Mouse (Mus musculus) stomach, embryonic 15.5 days (tissue): ENCODE results near the gene Ckap4. TPM values are rescaled to one million over a fixed set of nuclear protein-coding genes. Genes with fewer than 3 reads are reported as not detected.
A peak's percentile ranks its signal among the peaks of the same experiment; 100 is the strongest.

ENCODE experiments used
- ATAC-seq: fragments of 200-750 bp; cut with Nextera tagmentation; 2 replicates; pipeline ENCODE4 v1.8.0; 2017; ENCODE audit warnings: low read depth, moderate number of reproducible peaks, moderate TSS enrichment; ENCODE audit not compliant: insufficient read depth, low FRiP score
- H3K27ac ChIP-seq: fragments of 300-500 bp; sonication (generic); 2 replicates; pipeline ENCODE4 v1.5.1; 2015; ENCODE audit warnings: mild to moderate bottlenecking, inconsistent platforms
- H3K27me3 ChIP-seq: fragments of 300-500 bp; sonication (generic); replicated peaks from 2 replicates; pipeline ENCODE4 v1.6.1; 2015; ENCODE audit warnings: inconsistent platforms
- H3K36me3 ChIP-seq: fragments of 300-500 bp; sonication (generic); 2 replicates; pipeline ENCODE4 v1.6.1; 2015; ENCODE audit warnings: inconsistent platforms
- H3K4me1 ChIP-seq: fragments of 300-500 bp; sonication (generic); 2 replicates; pipeline ENCODE4 v1.6.1; 2015; ENCODE audit warnings: inconsistent platforms
- H3K4me2 ChIP-seq: fragments of 300-500 bp; sonication (generic); 2 replicates; pipeline ENCODE4 v1.6.1; 2015; ENCODE audit warnings: mild to moderate bottlenecking, inconsistent platforms
- H3K4me3 ChIP-seq: fragments of 300-500 bp; sonication (generic); replicated peaks from 2 replicates; pipeline ENCODE4 v1.5.1; 2015; ENCODE audit warnings: inconsistent platforms
- H3K9ac ChIP-seq: fragments of 300-500 bp; sonication (generic); 2 replicates; pipeline ENCODE4 v1.6.1; 2015; ENCODE audit warnings: inconsistent platforms
- H3K9me3 ChIP-seq: fragments of 300-500 bp; sonication (generic); 2 replicates; pipeline ENCODE4 v1.6.1; 2016; ENCODE audit warnings: inconsistent platforms
- whole genome bisulfite sequencing: fragments of 180-500 bp; shearing (Covaris S2); methylation state at CpG from one replicate; pipeline ENCODE4 v1.1.7; 2015; 5-methylcytosine and 5-hydroxymethylcytosine counted together
- polyA plus RNA-seq: library from polyadenylated mRNA; unstranded; fragments of >200 nt; fragmentation: Nextera tagmentation; extraction: Ambion mirVana; gene quantifications from 2 replicates; pipeline ENCODE4 v1.2.1, GENCODE M21; 2015

Gene Ckap4
- 81.8 and 89.3 TPM in 2 replicates for polyA plus RNA-seq

DNA sequence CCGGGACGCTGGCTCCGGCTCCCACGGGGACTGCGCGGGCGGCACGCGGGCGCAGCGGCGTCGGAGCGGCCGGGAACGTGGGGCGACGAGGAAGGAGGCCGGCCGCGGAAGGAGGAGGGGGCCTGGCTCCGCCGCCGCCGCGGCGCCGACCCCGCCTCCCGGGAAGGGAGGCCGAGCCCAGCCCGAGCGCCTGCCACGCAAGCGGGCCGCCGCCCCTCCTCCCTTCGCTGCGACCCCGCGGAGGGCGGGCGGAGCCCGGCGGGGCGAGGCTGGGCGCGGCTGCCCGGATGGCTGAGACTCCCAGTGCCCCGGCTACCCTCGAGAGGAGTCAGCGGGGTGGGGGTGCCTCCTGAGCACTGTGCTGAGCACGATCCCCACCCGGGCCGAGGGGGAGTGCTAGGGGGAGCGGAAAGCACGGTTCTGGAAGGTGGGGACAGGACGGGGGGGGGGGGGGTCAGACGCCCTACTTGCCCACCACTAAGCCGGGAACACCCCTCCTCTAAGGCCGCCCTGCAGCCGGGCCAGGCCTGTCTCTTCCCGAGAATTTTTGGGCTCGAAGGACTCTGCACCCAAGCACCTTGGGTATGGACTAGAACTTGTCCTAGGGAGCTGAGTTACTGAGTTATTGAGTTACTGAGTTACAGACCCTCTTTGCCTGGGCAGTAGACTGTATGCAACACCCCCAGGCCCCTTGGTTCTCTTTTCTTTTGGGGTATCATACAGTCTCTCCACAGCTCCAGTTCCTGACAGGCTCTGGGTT lies at the start of gene Ckap4:
TSS of gene Ckap4 (minus strand) at position 151 of the 760 bp plus-strand sequence.
- H3K27ac ChIP-seq, result peak within 1 kb of the TSS; percentile 90
- under 1% methylated on average over 16 of the region's 64 CpGs for WGBS
- peak within 1 kb of the TSS; percentile 90 for H3K4me3 ChIP-seq
- ATAC-seq, result peak; percentile 89
- H3K9ac ChIP-seq, result peak within 1 kb of the TSS; percentile 59
- H3K4me1 ChIP-seq, result peaks cover 28% of the 10 kb centered on the region
- no peaks in the 10 kb centered on the region for H3K9me3 ChIP-seq
- no peaks in the 10 kb centered on the region for H3K27me3 ChIP-seq
- H3K36me3 ChIP-seq, result no peaks in the 10 kb centered on the region
- peak within 1 kb of the TSS; percentile 55 for H3K4me2 ChIP-seq

DNA sequence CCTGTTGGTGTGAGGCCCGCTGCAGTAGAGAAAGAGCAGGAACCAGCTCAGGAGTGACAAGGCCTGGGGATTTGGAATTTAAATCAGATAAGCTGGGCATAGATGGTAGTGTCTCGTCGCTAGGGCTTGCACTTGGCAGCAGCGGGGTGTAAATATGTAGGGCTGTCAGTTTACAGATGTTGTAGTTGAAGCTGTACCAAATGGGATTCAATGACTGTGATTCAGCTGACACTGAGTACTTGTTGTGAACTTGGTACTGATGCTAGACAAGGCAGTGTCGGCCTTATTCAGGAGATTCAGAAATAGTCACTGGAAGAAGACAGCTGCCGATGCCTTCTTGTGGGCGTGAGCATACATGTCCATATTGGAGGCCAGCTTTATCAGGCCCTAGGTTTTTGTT lies 48.4 kb upstream of the Ckap4 start:
- H3K4me2 ChIP-seq, result no peak overlapping the region
- H3K4me3 ChIP-seq, result no peak overlapping the region
- no peak overlapping the region for H3K27ac ChIP-seq
- ATAC-seq, result no peak
- 0 out of 2 replicates have a peak, but pooled peaks cover 9% of the 10 kb centered on the region for H3K4me1 ChIP-seq
- no peak overlapping the region for H3K9ac ChIP-seq
- WGBS, result 78% methylated on average over 7 of the region's 7 CpGs
- H3K9me3 ChIP-seq, result no peaks in the 10 kb centered on the region
- H3K27me3 ChIP-seq, result no peaks in the 10 kb centered on the region
- no peaks in the 10 kb centered on the region for H3K36me3 ChIP-seq

DNA sequence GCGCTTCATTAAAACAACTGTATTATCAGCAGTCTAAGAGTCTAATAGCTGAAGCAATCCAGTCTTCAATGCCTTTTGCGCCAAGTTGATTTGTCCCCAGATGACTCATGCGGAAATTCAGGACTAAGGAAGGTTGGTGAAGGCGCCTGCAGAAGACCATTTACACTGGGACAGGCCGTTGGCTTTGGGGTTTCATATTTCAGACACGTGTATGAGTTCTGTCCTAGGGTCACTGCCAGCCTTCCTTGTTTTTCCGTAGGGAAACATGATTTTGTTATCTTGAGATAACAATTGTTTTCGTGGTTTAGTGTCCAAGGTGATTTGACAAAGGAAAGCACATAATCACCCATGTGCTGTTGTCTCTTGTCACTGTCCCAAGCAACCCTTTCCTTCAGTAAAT lies 47.3 kb upstream of the Ckap4 start:
- no peak overlapping the region for H3K9ac ChIP-seq
- H3K27me3 ChIP-seq, result no peaks in the 10 kb centered on the region
- no peak overlapping the region for H3K4me2 ChIP-seq
- ATAC-seq, result no peak
- H3K9me3 ChIP-seq, result no peaks in the 10 kb centered on the region
- H3K36me3 ChIP-seq, result no peaks in the 10 kb centered on the region
- H3K4me3 ChIP-seq, result no peak overlapping the region
- H3K27ac ChIP-seq, result no peak overlapping the region
- 0 out of 2 replicates have a peak, but pooled peaks cover 9% of the 10 kb centered on the region for H3K4me1 ChIP-seq
- 61% methylated on average over 8 of the region's 8 CpGs for WGBS

DNA sequence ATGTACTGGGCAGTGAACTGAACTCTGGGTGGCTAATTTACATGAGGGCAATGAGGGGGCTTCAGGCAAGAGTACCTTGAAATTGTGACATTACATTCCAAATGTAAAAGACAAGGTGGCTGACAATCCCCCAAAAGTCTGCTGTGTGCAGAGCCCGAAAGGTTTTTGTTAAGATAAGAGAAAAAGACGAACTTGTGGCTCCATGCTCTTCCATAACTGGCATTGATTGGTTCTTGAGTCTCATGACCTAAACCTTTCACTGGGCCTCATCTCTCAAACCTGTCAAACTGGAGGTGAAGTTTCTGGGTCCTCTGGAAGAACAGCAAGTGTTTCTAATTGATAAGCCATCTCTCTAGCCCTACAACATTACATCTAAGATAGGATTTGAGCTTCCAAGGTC lies 45.7 kb upstream of the Ckap4 start:
- no peak overlapping the region for H3K9ac ChIP-seq
- 0 out of 2 replicates have a peak, but pooled peaks cover 9% of the 10 kb centered on the region for H3K4me1 ChIP-seq
- H3K9me3 ChIP-seq, result no peaks in the 10 kb centered on the region
- H3K27ac ChIP-seq, result no peak overlapping the region
- ATAC-seq, result no peak
- H3K4me3 ChIP-seq, result no peak overlapping the region
- no peaks in the 10 kb centered on the region for H3K36me3 ChIP-seq
- 65% methylated on average over 2 of the region's 2 CpGs for WGBS
- no peak overlapping the region for H3K4me2 ChIP-seq
- no peaks in the 10 kb centered on the region for H3K27me3 ChIP-seq

DNA sequence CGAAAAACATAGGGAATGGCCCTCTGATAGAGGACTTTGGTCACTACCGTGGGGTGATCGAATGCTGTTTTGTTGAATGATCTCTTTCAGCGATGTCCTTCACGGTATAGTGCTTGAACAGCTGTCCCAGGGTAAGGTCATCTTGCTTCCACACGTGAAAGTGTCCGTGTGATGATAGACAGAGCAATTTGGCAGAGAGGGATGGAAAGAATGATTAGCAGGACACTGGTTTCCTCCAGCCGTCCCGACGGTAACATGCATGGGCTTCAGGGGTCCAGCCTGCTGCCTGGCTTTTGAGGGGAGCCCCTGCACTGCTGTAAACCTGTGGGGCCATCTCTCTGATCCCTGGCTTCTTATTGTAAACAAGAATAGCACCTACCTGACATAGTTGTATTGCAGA lies 44.9 kb upstream of the Ckap4 start:
- 80% methylated on average over 10 of the region's 10 CpGs for WGBS
- H3K4me3 ChIP-seq, result no peak overlapping the region

DNA sequence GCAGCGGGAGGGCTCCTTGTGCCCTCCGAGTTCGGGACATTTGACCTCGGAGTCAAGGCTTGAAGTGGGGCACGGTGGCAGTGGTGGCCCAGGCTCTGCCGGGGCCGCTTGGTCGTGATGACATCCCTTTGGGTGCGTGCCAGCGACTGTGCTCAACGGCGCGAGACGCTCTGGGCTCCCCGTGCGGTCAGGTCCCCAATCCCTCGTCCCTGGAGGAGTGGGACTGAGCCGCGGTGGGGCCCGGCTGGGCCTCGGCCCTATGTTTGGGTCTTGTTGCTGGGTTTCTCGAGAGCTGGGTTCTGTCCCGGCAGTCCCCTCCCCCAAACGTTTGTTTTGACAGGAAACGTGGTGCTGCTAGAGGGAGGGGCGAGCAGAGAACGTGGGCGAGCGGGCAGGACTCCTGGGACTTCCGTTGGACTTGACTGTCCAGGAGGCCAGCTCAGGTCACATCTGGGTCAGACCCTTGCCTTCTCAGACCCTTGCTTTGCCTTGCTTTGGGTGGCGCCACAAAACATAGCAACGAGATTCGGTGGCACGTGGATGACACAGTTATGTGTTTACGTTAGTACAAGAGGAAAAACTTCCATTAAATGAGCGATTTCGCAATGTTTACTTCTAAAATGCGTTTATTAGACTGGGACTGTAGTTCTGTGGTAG lies 43.3 kb upstream of the Ckap4 start:
- Histone ChIP-seq H3K36me3 (no peaks in the 10 kb centered on the region), H3K4me2 (peak overlapping the region; percentile 89), H3K4me3 (peak overlapping the region; percentile 91), H3K27me3 (no peaks in the 10 kb centered on the region), H3K4me1 (0 out of 2 replicates have a peak, but pooled peaks cover 9% of the 10 kb centered on the region), H3K27ac (peak overlapping the region; percentile 77; the same call in 1 of the 2 replicates), H3K9me3 (no peaks in the 10 kb centered on the region), H3K9ac (peak overlapping the region; percentile 56; the same call in 1 of the 2 replicates)
- WGBS, result under 1% methylated on average over 35 of the region's 38 CpGs
- peak; percentile 9; the same call in 1 of the 2 replicates for ATAC-seq

More for the DNA sequence above, 44.9 kb upstream of the Ckap4 start:
- no peak overlapping the region for H3K27ac ChIP-seq
- no peak overlapping the region for H3K9ac ChIP-seq
- H3K4me2 ChIP-seq, result no peak overlapping the region
- H3K36me3 ChIP-seq, result no peaks in the 10 kb centered on the region
- no peaks in the 10 kb centered on the region for H3K27me3 ChIP-seq
- H3K4me1 ChIP-seq, result 0 out of 2 replicates have a peak, but pooled peaks cover 9% of the 10 kb centered on the region
- no peaks in the 10 kb centered on the region for H3K9me3 ChIP-seq
- no peak for ATAC-seq

DNA sequence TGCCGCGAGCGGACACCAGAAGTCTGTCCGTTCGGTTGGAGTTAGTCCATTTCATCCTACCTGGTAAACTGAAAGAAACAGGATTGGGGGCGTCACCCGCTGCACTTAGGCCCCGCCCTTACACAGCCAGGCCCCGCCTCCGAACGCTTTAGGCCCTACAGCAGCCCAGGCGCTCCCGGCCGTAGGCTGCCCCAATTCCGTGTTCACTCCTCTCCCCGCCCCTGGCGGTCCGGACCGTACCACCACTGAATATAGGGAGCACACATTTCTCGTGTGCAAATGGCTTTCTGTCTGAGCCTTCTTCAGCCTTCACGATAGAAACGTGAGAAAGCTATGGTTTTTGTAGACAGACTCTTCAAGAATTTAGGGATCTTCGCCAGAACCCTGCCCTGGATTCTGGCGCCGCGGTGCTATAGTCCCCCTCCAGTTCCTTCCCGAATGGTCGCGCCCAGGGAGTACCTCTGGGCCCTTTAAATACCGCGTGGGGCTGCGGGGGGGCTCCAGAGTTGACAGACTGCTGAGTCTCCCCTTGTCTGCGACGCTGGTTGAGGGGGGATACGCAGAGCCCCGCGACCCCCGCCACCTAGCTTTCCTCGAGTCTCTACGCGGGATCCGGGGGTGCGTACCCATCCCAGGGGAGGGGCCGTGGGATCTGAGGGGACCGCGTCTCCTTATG lies 42.7 kb upstream of the Ckap4 start, which contains the start of gene Tcp11l2:
TSS of gene Tcp11l2 (plus strand) at position 232 of the 676 bp plus-strand sequence.
- H3K9ac ChIP-seq, result peak within 1 kb of the TSS; percentile 56; the same call in 1 of the 2 replicates
- under 1% methylated on average over 46 of the region's 46 CpGs for WGBS
- peak; percentile 97 for ATAC-seq

DNA sequence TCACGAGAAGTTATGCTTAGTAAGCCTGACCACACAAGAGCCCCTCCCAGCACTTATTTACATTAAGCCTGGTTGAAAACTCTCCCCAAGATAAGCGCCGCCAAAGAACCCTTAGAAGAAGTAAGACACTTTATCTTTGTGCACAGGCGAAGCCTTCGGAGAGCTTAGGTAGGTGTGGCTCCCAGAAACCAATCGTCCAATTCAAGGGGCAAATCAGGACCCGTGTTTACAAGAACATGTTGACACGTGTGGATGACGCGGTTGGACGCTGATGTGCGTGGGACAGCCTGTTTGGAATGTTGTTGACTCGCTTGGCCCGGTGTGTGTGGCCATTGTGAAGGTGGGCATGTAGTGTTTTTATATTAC lies 42.1 kb upstream of the Ckap4 start:
- Histone ChIP-seq H3K4me3 (peak overlapping the region; percentile 91), H3K4me1 (0 out of 2 replicates have a peak, but pooled peaks cover 9% of the 10 kb centered on the region), H3K27me3 (no peaks in the 10 kb centered on the region), H3K9me3 (no peaks in the 10 kb centered on the region), H3K9ac (no peak overlapping the region), H3K4me2 (peak overlapping the region; percentile 89), H3K27ac (peak overlapping the region; percentile 77), H3K36me3 (no peaks in the 10 kb centered on the region)
- ATAC-seq, result peak; percentile 90
- under 1% methylated on average over 14 of the region's 14 CpGs for WGBS

More for the DNA sequence above, 42.7 kb upstream of the Ckap4 start, which contains the start of gene Tcp11l2:
- Histone ChIP-seq H3K27ac (peak within 1 kb of the TSS; percentile 77), H3K36me3 (no peaks in the 10 kb centered on the region), H3K4me3 (peak within 1 kb of the TSS; percentile 91), H3K4me2 (peak within 1 kb of the TSS; percentile 89), H3K27me3 (no peaks in the 10 kb centered on the region), H3K9me3 (no peaks in the 10 kb centered on the region), H3K4me1 (0 out of 2 replicates have a peak, but pooled peaks cover 9% of the 10 kb centered on the region)

DNA sequence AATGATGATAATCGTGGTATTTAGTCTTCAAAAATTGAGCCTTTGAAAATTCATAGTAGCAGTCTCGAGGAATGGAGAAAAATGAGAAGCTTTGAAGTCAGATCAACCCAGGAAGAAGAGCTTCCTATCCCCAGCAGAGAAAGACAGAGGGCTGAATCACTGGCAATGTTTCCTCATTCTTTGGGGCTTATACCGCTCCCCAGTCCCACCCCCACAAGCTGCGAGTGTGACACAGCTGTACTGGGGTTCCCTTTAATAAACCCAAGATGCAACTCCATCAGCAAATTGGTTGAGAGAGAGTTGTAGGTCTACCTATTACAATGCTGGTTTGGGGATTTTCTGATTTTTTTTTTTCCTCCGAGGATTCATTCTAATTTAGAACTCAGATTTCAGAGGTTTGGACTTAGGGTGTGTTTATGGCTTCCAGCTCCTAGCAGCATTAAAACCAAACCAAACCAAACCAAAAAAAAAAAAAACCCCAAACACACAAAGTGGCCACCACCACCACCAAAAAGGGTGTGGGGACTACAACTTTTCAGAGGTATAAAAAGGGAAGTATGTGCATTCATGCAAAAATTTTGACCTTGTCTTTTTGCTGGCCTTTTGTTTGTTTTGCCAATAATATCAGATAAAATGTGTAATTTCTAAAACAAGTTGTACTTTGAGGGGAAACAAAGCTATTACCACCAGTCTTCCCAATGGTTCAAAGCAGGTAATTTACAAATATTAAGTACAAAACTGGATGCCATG lies 40.0 kb upstream of the Ckap4 start:
- H3K9ac ChIP-seq, result no peak overlapping the region
- 0 out of 2 replicates have a peak, but pooled peaks cover 9% of the 10 kb centered on the region for H3K4me1 ChIP-seq
- H3K4me2 ChIP-seq, result no peak overlapping the region
- no peaks in the 10 kb centered on the region for H3K36me3 ChIP-seq
- H3K27ac ChIP-seq, result no peak overlapping the region
- no peak for ATAC-seq
- 54% methylated on average over 5 of the region's 5 CpGs for WGBS
- H3K9me3 ChIP-seq, result no peaks in the 10 kb centered on the region
- no peak overlapping the region for H3K4me3 ChIP-seq
- H3K27me3 ChIP-seq, result no peaks in the 10 kb centered on the region

DNA sequence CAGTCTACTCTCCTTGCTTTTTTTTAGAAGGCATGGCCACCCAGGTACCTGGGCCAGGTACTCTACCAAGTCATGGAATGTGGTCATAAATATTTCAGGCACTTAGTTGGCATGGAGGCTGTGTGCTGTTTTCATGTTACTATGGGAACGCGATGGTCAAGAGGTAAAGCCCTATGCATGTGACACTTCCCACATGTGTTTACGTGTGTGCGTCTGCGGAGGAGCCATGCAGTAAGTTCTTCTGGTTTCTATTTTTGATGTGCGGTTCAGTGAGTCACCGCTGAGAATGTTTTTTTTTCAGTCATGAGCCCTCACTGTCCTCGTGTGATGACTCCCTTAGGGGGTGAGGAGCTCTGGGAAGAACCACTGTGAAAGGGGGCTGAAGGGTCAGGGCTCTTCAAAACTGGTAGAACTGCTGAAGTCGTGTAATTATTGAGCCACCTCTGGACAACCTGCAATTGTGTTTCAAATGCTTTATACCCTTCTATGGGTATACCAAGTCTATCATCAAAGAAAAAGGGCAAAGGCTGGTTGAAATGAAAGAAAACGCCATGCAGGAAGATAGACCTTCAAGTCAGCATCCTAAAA lies 37.3 kb upstream of the Ckap4 start:
- Histone ChIP-seq H3K9ac (no peak overlapping the region), H3K4me2 (no peak overlapping the region), H3K9me3 (no peaks in the 10 kb centered on the region), H3K27ac (no peak overlapping the region), H3K4me3 (no peak overlapping the region), H3K36me3 (no peaks in the 10 kb centered on the region), H3K4me1 (no peaks in the 10 kb centered on the region), H3K27me3 (no peaks in the 10 kb centered on the region)
- WGBS, result 74% methylated on average over 10 of the region's 10 CpGs
- ATAC-seq, result no peak

DNA sequence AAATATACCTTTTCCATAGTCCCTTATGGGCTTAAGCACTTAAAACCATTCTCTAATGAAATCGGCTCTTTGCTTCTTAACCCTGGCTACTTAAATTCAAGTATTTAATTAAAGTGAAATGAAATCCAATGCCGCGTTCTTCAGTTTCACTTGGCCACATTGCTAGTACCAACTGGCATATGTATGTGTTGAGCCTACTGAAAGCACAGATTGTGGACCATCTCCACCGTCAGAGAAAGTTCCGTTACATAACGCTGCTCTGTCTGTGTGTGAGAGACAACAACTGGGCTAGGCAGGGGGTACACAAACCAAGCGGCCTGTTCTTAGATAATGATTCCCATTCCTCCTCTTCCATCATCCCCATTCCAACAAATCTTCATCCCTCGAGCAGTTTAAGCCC lies 30.6 kb upstream of the Ckap4 start:
- ATAC-seq, result no peak
- 84% methylated on average over 8 of the region's 8 CpGs for WGBS
- Histone ChIP-seq H3K27me3 (no peaks in the 10 kb centered on the region), H3K36me3 (no peaks in the 10 kb centered on the region), H3K4me2 (no peak overlapping the region), H3K9ac (no peak overlapping the region), H3K27ac (no peak overlapping the region), H3K4me1 (no peaks in the 10 kb centered on the region), H3K4me3 (no peak overlapping the region), H3K9me3 (no peaks in the 10 kb centered on the region)
